Mouse (Mus musculus): Measurements from ENCODE around the gene Knstrn. TPM values are rescaled to one million over a fixed set of nuclear protein-coding genes. Genes with fewer than 3 reads are reported as not detected.

Gene Knstrn
- total and polyA plus RNA-seq, 3 experiments = 0.23 to 0.68 (median 0.64) TPM

- intact Hi-C loops (cut with DNase I) = no loop called here
- no peak for DNase-seq
- 85% methylated on average over 6 of the region's 6 CpGs for WGBS
- no peaks in the 10 kb centered on the region for H3K79me2 ChIP-seq (replicated peaks; ENCODE audit: control insufficient read depth, insufficient read depth, low read length)
- no peak overlapping the region for H3K4me3 ChIP-seq
- H3K4me1 ChIP-seq (ENCODE audit: control insufficient read depth, insufficient read depth, low read length) = no peaks in the 10 kb centered on the region
- H3K27ac ChIP-seq = no peak overlapping the region
- no peaks in the 10 kb centered on the region for H3K36me3 ChIP-seq (ENCODE audit: control insufficient read depth, insufficient read depth, low read length)
- no peak for TF ChIP-seq CTCF (IDR thresholded peaks at IDR 0.05)
- no peak for TF ChIP-seq EP300 (IDR thresholded peaks at IDR 0.05; ENCODE audit: insufficient read depth, low read depth, low read length)
- TF ChIP-seq POLR2A (IDR thresholded peaks at IDR 0.05; ENCODE audit: insufficient read depth, low read depth, low read length) = no peak
- no peaks in the 10 kb centered on the region for H3K27me3 ChIP-seq (ENCODE audit: control insufficient read depth, insufficient read depth, low read length)
- no peak overlapping the region for H3K9ac ChIP-seq (ENCODE audit: low read depth, low read length)
Measured at GRCm38 (mm10) chr2:118834061-118834460, 20.3 kb downstream of the Knstrn start.

DNA sequence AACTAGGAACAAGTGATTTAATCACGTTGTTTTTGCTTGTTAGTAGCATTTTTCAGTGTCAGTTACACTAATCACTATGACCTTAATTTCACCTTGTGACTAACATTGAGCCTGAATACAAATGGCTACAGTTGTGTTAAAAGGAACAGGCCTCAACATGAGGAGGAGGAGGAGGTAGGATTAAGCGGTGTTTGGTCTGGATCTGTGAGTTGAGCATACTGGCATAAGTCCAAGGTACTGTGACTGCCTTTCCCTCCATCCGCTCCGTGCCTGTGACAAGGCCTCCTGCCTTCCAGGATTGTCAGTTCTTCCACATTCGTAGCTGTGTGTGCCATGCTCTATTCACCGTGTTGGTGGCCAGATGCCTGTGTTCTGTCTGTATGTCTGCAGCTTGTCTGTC, 21.3 kb downstream of the Knstrn start:
- Histone ChIP-seq H3K79me2 (replicated peaks; ENCODE audit: control insufficient read depth, insufficient read depth, low read length) (no peaks in the 10 kb centered on the region), H3K9ac (ENCODE audit: low read depth, low read length) (no peak overlapping the region), H3K4me3 (no peak overlapping the region), H3K27ac (no peak overlapping the region), H3K36me3 (ENCODE audit: control insufficient read depth, insufficient read depth, low read length) (no peaks in the 10 kb centered on the region), H3K27me3 (ENCODE audit: control insufficient read depth, insufficient read depth, low read length) (no peaks in the 10 kb centered on the region), H3K4me1 (ENCODE audit: control insufficient read depth, insufficient read depth, low read length) (no peaks in the 10 kb centered on the region)
- WGBS = 58% methylated on average over 6 of the region's 6 CpGs
- no peak for DNase-seq
- TF ChIP-seq EP300 (IDR thresholded peaks at IDR 0.05; ENCODE audit: insufficient read depth, low read depth, low read length) = no peak
- TF ChIP-seq POLR2A (IDR thresholded peaks at IDR 0.05; ENCODE audit: insufficient read depth, low read depth, low read length) = no peak
- TF ChIP-seq CTCF (IDR thresholded peaks at IDR 0.05) = no peak
- intact Hi-C loops (cut with DNase I) = no loop called here

DNA sequence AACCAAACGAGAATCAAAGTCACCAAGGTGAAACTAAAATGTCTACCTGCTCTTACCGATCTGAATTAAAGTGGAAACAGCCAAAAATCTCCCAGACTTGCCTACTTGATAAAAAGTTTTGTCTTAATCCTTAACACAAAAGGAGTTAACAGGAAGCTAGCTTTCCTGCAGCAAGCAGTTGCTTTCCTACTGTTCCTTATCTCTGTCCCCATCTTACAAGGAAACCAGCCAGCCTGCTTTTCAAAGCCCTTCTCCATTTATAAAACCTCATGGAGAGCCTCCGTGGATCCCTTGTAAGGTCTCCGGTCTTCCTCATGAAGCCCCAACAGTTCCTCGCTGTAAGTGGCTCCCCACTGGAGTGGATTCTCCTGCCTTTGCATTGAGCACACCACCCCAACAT, 24.5 kb downstream of the Knstrn start:
- Histone ChIP-seq H3K27me3 (ENCODE audit: control insufficient read depth, insufficient read depth, low read length) (no peaks in the 10 kb centered on the region), H3K79me2 (replicated peaks; ENCODE audit: control insufficient read depth, insufficient read depth, low read length) (no peaks in the 10 kb centered on the region), H3K4me3 (no peak overlapping the region), H3K27ac (no peak overlapping the region), H3K36me3 (ENCODE audit: control insufficient read depth, insufficient read depth, low read length) (no peaks in the 10 kb centered on the region), H3K9ac (ENCODE audit: low read depth, low read length) (no peak overlapping the region), H3K4me1 (ENCODE audit: control insufficient read depth, insufficient read depth, low read length) (no peaks in the 10 kb centered on the region)
- TF ChIP-seq EP300 (IDR thresholded peaks at IDR 0.05; ENCODE audit: insufficient read depth, low read depth, low read length) (no peak), POLR2A (IDR thresholded peaks at IDR 0.05; ENCODE audit: insufficient read depth, low read depth, low read length) (no peak), CTCF (IDR thresholded peaks at IDR 0.05) (no peak)
- 31% methylated on average over 5 of the region's 5 CpGs for WGBS
- intact Hi-C loops (cut with DNase I) = no loop called here
- DNase-seq = no peak

- no peaks in the 10 kb centered on the region for H3K79me2 ChIP-seq (replicated peaks; ENCODE audit: control insufficient read depth, insufficient read depth, low read length)
- intact Hi-C loops (cut with DNase I) = no loop called here
- H3K36me3 ChIP-seq (ENCODE audit: control insufficient read depth, insufficient read depth, low read length) = no peaks in the 10 kb centered on the region
- H3K27me3 ChIP-seq (ENCODE audit: control insufficient read depth, insufficient read depth, low read length) = no peaks in the 10 kb centered on the region
- no peak for DNase-seq
- H3K4me1 ChIP-seq (ENCODE audit: control insufficient read depth, insufficient read depth, low read length) = no peaks in the 10 kb centered on the region
- TF ChIP-seq CTCF (IDR thresholded peaks at IDR 0.05) (no peak), EP300 (IDR thresholded peaks at IDR 0.05; ENCODE audit: insufficient read depth, low read depth, low read length) (no peak), POLR2A (IDR thresholded peaks at IDR 0.05; ENCODE audit: insufficient read depth, low read depth, low read length) (no peak)
- H3K4me3 ChIP-seq = no peak overlapping the region
- WGBS = 60% methylated on average over 5 of the region's 5 CpGs
- H3K27ac ChIP-seq = no peak overlapping the region
- no peak overlapping the region for H3K9ac ChIP-seq (ENCODE audit: low read depth, low read length)
Measured at GRCm38 (mm10) chr2:118841186-118841585, 27.4 kb downstream of the Knstrn start.

DNA sequence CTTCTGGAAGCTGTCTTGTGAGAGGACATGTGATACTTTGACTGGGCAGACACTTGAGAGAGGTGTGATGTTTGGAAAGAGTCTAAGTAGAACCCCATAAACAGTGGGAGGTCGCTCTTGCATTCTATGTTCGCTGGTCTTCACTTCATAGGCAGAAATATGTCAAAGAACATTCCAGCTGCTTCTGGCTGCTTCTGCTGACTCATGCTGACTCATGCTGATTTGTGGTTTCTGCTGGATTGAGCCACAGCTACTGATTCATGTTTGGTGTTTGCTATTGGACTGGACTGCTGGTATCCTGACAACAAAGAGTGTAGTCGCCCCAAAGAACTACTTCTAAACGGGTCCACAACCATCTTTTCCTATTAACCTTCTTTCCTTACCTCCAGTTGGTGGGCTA, 28.0 kb downstream of the Knstrn start:
- Histone ChIP-seq H3K27ac (no peak overlapping the region), H3K79me2 (replicated peaks; ENCODE audit: control insufficient read depth, insufficient read depth, low read length) (no peaks in the 10 kb centered on the region), H3K4me1 (ENCODE audit: control insufficient read depth, insufficient read depth, low read length) (no peaks in the 10 kb centered on the region), H3K9ac (ENCODE audit: low read depth, low read length) (no peak overlapping the region), H3K36me3 (ENCODE audit: control insufficient read depth, insufficient read depth, low read length) (no peaks in the 10 kb centered on the region), H3K27me3 (ENCODE audit: control insufficient read depth, insufficient read depth, low read length) (no peaks in the 10 kb centered on the region), H3K4me3 (no peak overlapping the region)
- intact Hi-C loops (cut with DNase I) = no loop called here
- DNase-seq = no peak
- WGBS = 88% methylated on average over 4 of the region's 4 CpGs
- TF ChIP-seq CTCF (IDR thresholded peaks at IDR 0.05) = no peak
- TF ChIP-seq POLR2A (IDR thresholded peaks at IDR 0.05; ENCODE audit: insufficient read depth, low read depth, low read length) = no peak
- TF ChIP-seq EP300 (IDR thresholded peaks at IDR 0.05; ENCODE audit: insufficient read depth, low read depth, low read length) = no peak

DNA sequence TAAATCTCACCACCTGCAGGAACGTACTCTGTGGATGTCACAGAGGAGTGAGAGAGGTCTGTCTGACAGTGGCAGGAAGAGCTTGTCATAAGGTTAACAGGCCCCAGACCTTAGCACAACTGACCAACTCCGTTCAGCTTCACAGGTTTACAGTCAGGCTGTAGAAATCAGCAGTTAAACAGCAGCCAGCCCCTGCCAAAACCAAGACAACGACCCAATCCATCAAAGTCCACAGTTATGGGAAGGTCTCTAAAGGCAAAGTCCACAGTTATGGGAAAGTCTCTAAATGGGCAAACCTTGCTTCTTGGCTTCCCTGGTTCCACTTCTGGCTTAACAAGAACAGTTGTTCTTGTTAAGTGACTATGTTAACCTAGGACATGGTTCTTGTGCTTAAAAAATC, 30.6 kb downstream of the Knstrn start:
- no peaks in the 10 kb centered on the region for H3K36me3 ChIP-seq (ENCODE audit: control insufficient read depth, insufficient read depth, low read length)
- no peak overlapping the region for H3K9ac ChIP-seq (ENCODE audit: low read depth, low read length)
- H3K27ac ChIP-seq = no peak overlapping the region
- 75% methylated on average over 3 of the region's 3 CpGs for WGBS
- H3K79me2 ChIP-seq (replicated peaks; ENCODE audit: control insufficient read depth, insufficient read depth, low read length) = no peaks in the 10 kb centered on the region
- H3K4me3 ChIP-seq = no peak overlapping the region
- TF ChIP-seq POLR2A (IDR thresholded peaks at IDR 0.05; ENCODE audit: insufficient read depth, low read depth, low read length) (no peak), EP300 (IDR thresholded peaks at IDR 0.05; ENCODE audit: insufficient read depth, low read depth, low read length) (no peak), CTCF (IDR thresholded peaks at IDR 0.05) (no peak)
- no peaks in the 10 kb centered on the region for H3K4me1 ChIP-seq (ENCODE audit: control insufficient read depth, insufficient read depth, low read length)
- intact Hi-C loops (cut with DNase I) = no loop called here
- H3K27me3 ChIP-seq (ENCODE audit: control insufficient read depth, insufficient read depth, low read length) = no peaks in the 10 kb centered on the region
- no peak for DNase-seq
